8 mouse cellular contexts compared by ENCODE assay signal in genomic region chr7:67950815-67951531, GRCm38 (mm10). TPM values are rescaled to one million over a fixed set of nuclear protein-coding genes. Genes with fewer than 3 reads are reported as not detected.
A peak's percentile ranks its signal among the peaks of the same experiment; 100 is the strongest.
DNase-seq lines count a peak whose midpoint lies in the region; ATAC-seq and TF ChIP-seq lines count a peak whose summit lies in the region.

No protein-coding gene starts in this region.

- peak; percentile 40; the same call in 1 of the 2 replicates for TF ChIP-seq POLR2A in brain, embryonic 14.5 days (IDR thresholded peaks at IDR 0.05; ENCODE audit: borderline replicate concordance, extremely low read depth, insufficient read depth, insufficient read length, poor library complexity, severe bottlenecking)
- peak; percentile 72 for TF ChIP-seq POLR2A in embryonic fibroblast, embryonic 13.5 days (IDR thresholded peaks at IDR 0.05; ENCODE audit: low read depth, low read length)

- under 1% methylated on average over 69 of the region's 71 CpGs for WGBS in heart, embryonic 10.5 days
- WGBS in kidney, embryonic 14.5 days, result under 1% methylated on average over 54 of the region's 71 CpGs
- under 1% methylated on average over 61 of the region's 71 CpGs for WGBS in limb, embryonic 15.5 days
- under 1% methylated on average over 71 of the region's 71 CpGs for WGBS in midbrain, embryonic 16.5 days

- H3K27me3 ChIP-seq in C2C12 (ENCODE audit: control insufficient read depth, insufficient read depth, insufficient read length), result no peaks in the 10 kb centered on the region
- no peaks in the 10 kb centered on the region for H3K27me3 ChIP-seq in heart, embryonic 10.5 days (ENCODE audit: insufficient read depth, poor library complexity, severe bottlenecking)
- no peaks in the 10 kb centered on the region for H3K27me3 ChIP-seq in kidney, embryonic 14.5 days (ENCODE audit: control insufficient read depth, insufficient read depth, low read length)
- H3K27me3 ChIP-seq in limb, embryonic 15.5 days, result no peaks in the 10 kb centered on the region
- no peaks in the 10 kb centered on the region; the same call in 1 of the 2 replicates for H3K27me3 ChIP-seq in midbrain, embryonic 16.5 days (ENCODE audit: control insufficient read depth, insufficient read depth, low read depth, low read length)

- peak; percentile 92 for TF ChIP-seq CTCF in C2C12 (IDR thresholded peaks at IDR 0.05; ENCODE audit: control insufficient read depth, insufficient read depth, insufficient read length)
- TF ChIP-seq CTCF in brain, embryonic 14.5 days (IDR thresholded peaks at IDR 0.05; ENCODE audit: borderline replicate concordance, extremely low read depth, insufficient read depth, insufficient read length), result peak; percentile 75
- TF ChIP-seq CTCF in embryonic fibroblast, embryonic 13.5 days (IDR thresholded peaks at IDR 0.05; ENCODE audit: borderline replicate concordance, insufficient read depth, low read length), result peak; percentile 17

- peak overlapping the region; percentile 97 for H3K9ac ChIP-seq in kidney, embryonic 14.5 days (ENCODE audit: low read depth, low read length)
- H3K9ac ChIP-seq in limb, embryonic 15.5 days, result peak overlapping the region; percentile 51
- peak overlapping the region; percentile 81 for H3K9ac ChIP-seq in midbrain, embryonic 16.5 days (ENCODE audit: low read depth, low read length)

- peak; percentile 77 for ATAC-seq in kidney, embryonic 14.5 days (ENCODE audit: low FRiP score, low TSS enrichment)
- peak; percentile 82 for ATAC-seq in limb, embryonic 15.5 days (ENCODE audit: insufficient number of reproducible peaks, low FRiP score, low TSS enrichment, low read depth)
- peak; percentile 83 for ATAC-seq in midbrain, embryonic 16.5 days

- H3K36me3 ChIP-seq in C2C12 (ENCODE audit: control insufficient read depth, insufficient read depth), result no peaks in the 10 kb centered on the region
- H3K36me3 ChIP-seq in heart, embryonic 10.5 days, result no peaks in the 10 kb centered on the region
- no peaks in the 10 kb centered on the region for H3K36me3 ChIP-seq in kidney, embryonic 14.5 days (ENCODE audit: control insufficient read depth, insufficient read depth, low read length)
- H3K36me3 ChIP-seq in limb, embryonic 15.5 days, result no peaks in the 10 kb centered on the region
- H3K36me3 ChIP-seq in midbrain, embryonic 16.5 days (ENCODE audit: control insufficient read depth, insufficient read depth, low read length), result no peaks in the 10 kb centered on the region

- no peaks in the 10 kb centered on the region for H3K9me3 ChIP-seq in heart, embryonic 10.5 days
- H3K9me3 ChIP-seq in kidney, embryonic 14.5 days (ENCODE audit: control insufficient read depth, low read length), result no peaks in the 10 kb centered on the region
- no peaks in the 10 kb centered on the region for H3K9me3 ChIP-seq in limb, embryonic 15.5 days
- no peaks in the 10 kb centered on the region for H3K9me3 ChIP-seq in midbrain, embryonic 16.5 days (replicated peaks; ENCODE audit: control insufficient read depth, low read length, poor library complexity, severe bottlenecking)

- H3K79me2 ChIP-seq in C2C12 (ENCODE audit: control insufficient read depth, insufficient read depth), result peaks cover 40% of the 10 kb centered on the region

- H3K4me2 ChIP-seq in kidney, embryonic 14.5 days (replicated peaks; ENCODE audit: low read depth, low read length), result peak overlapping the region; percentile 85
- H3K4me2 ChIP-seq in limb, embryonic 15.5 days, result peak overlapping the region; percentile 78
- peak overlapping the region; percentile 88 for H3K4me2 ChIP-seq in midbrain, embryonic 16.5 days (ENCODE audit: low read length)

- peaks cover 27% of the 10 kb centered on the region for H3K79me3 ChIP-seq in C2C12 (ENCODE audit: low read depth)

- DNase-seq in brain, embryonic 14.5 days (ENCODE audit: low read depth), result peak; percentile 94
- DNase-seq in heart, embryonic 10.5 days (ENCODE audit: low spot score), result peak; percentile 94
- DNase-seq in spleen, postnatal 10 days (ENCODE audit: low spot score in 2 of 2), result peak; percentile 78 to 79

- H3K4me1 ChIP-seq in embryonic fibroblast, embryonic 13.5 days (ENCODE audit: control insufficient read depth, insufficient read depth, low read length), result peaks cover 7% of the 10 kb centered on the region
- peaks cover 21% of the 10 kb centered on the region for H3K4me1 ChIP-seq in heart, embryonic 10.5 days
- H3K4me1 ChIP-seq in kidney, embryonic 14.5 days (ENCODE audit: control insufficient read depth, insufficient read depth, low read length), result peaks cover 12% of the 10 kb centered on the region
- peaks cover 12% of the 10 kb centered on the region for H3K4me1 ChIP-seq in limb, embryonic 15.5 days
- peaks cover 21% of the 10 kb centered on the region for H3K4me1 ChIP-seq in midbrain, embryonic 16.5 days (ENCODE audit: control insufficient read depth, insufficient read depth, low read length)

- H3ac ChIP-seq in C2C12 (ENCODE audit: control insufficient read depth, insufficient read length, low read depth), result peak overlapping the region; percentile 65

- peak overlapping the region; percentile 96 for H3K27ac ChIP-seq in embryonic fibroblast, embryonic 13.5 days (ENCODE audit: insufficient read depth, low read length)
- H3K27ac ChIP-seq in heart, embryonic 10.5 days, result peak overlapping the region; percentile 99
- peak overlapping the region; percentile 100 for H3K27ac ChIP-seq in kidney, embryonic 14.5 days (ENCODE audit: low read depth, low read length)
- peak overlapping the region; percentile 100 for H3K27ac ChIP-seq in limb, embryonic 15.5 days
- peak overlapping the region; percentile 99 for H3K27ac ChIP-seq in midbrain, embryonic 16.5 days (ENCODE audit: low read length)

- peak overlapping the region; percentile 72 for H3K4me3 ChIP-seq in C2C12 (ENCODE audit: insufficient read depth, poor library complexity, severe bottlenecking)
- peak overlapping the region; percentile 95 for H3K4me3 ChIP-seq in embryonic fibroblast, embryonic 13.5 days (ENCODE audit: insufficient read depth, low read length)
- peak overlapping the region; percentile 98 for H3K4me3 ChIP-seq in heart, embryonic 10.5 days
- peak overlapping the region; percentile 77 for H3K4me3 ChIP-seq in kidney, embryonic 14.5 days (ENCODE audit: low read length)
- peak overlapping the region; percentile 86 for H3K4me3 ChIP-seq in limb, embryonic 15.5 days
- H3K4me3 ChIP-seq in midbrain, embryonic 16.5 days (ENCODE audit: low read depth, low read length), result peak overlapping the region; percentile 91

TF ChIP-seq in C2C12, 6 proteins besides CTCF, POLR2A, EP300 and RAD21:
- TF ChIP-seq MYOD1 (IDR thresholded peaks at IDR 0.05; ENCODE audit: control insufficient read depth, insufficient read length, low read depth) (no peak), MAX (IDR thresholded peaks at IDR 0.05) (peak; percentile 15)

RNA-seq across cellular contexts. Expression of gene Igf1r, which starts 1.7 kb away (rescaled TPM):
- polyA plus RNA-seq in C2C12 (2012; fragmentation: generic; extraction: Trizol), result 9.8 TPM
- polyA plus RNA-seq in brain, embryonic 14.5 days (2012; rRNA removed), result 26.5 and 40.6 TPM in 2 replicates
- 65.4 and 81.6 TPM in 2 replicates for polyA plus RNA-seq in embryonic fibroblast, embryonic 13.5 days (2011; ENCODE audit: insufficient read length, low read depth, missing spikeins)
- 17.2 and 24.9 TPM in 2 replicates for polyA plus RNA-seq in heart, embryonic 10.5 days (2016; fragmentation: Nextera tagmentation; extraction: Ambion mirVana)
- 29.7 and 31.6 TPM in 2 replicates for polyA plus RNA-seq in kidney, embryonic 14.5 days (2014; fragmentation: Nextera tagmentation; extraction: Ambion mirVana)
- polyA plus RNA-seq in limb, embryonic 15.5 days (2015; fragmentation: Nextera tagmentation; extraction: Ambion mirVana), result 22.1 and 26.3 TPM in 2 replicates
- polyA plus RNA-seq in midbrain, embryonic 16.5 days (2015; fragmentation: Nextera tagmentation; extraction: Ambion mirVana), result 21.5 and 23.3 TPM in 2 replicates

Comparison
In these comparisons a context has a peak if more than half of its experiments do, and no peak if none do; other contexts are left out.
1. Peak in every context shown above with its lines: DNase-seq, ATAC-seq, H3K4me3 ChIP-seq and H3K27ac ChIP-seq.
2. CTCF ChIP-seq: peak in every context shown above with its lines; median percentile 92 in C2C12; 75 in brain, embryonic 14.5 days; 17 in embryonic fibroblast, embryonic 13.5 days.